Mouse (Mus musculus): ENCODE results near the gene Enoph1. TPM values are rescaled to one million over a fixed set of nuclear protein-coding genes. Genes with fewer than 3 reads are reported as not detected.

Enoph1 gene
- polyA plus RNA-seq, 1 experiment from 2014 or later = 44.6 TPM

DNA sequence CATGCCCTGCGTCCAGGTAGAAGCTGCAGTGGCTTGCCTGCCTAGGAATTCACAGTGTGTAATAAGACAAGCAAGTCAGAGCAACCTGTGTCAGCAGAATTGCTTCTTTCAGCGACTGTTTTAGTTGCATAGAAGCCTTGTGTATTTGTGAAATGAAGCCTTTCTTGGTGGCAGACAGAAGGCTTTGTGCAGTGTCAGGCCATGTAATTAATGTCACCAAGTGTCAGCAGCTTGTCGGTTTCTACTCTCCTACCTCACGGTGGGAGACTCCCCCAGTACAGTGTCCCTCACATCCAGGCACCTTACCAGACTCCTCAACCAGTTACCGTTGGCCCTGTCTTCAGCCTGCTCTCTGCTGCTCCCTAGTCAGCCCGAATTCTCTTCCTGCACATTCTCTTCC, 19.5 kb downstream of the Enoph1 start:
- Histone ChIP-seq H3K27ac (ENCODE audit: low read length) (no peak overlapping the region), H3K27me3 (ENCODE audit: control insufficient read depth, insufficient read depth, low read depth, low read length) (no peaks in the 10 kb centered on the region), H3K9ac (ENCODE audit: low read length) (no peak overlapping the region), H3K36me3 (ENCODE audit: control insufficient read depth, insufficient read depth, low read length) (peaks cover 36% of the 10 kb centered on the region), H3K9me3 (ENCODE audit: control insufficient read depth, low read length) (no peaks in the 10 kb centered on the region), H3K4me2 (ENCODE audit: low read depth, low read length) (no peak overlapping the region), H3K4me3 (ENCODE audit: low read length) (no peak overlapping the region), H3K4me1 (replicated peaks; ENCODE audit: control insufficient read depth, insufficient read depth, low read length) (peaks cover 2% of the 10 kb centered on the region; the same call in 1 of the 2 replicates)
- WGBS = 82% methylated on average over 6 of the region's 6 CpGs
- ATAC-seq (ENCODE audit: low read depth) = no peak

DNA sequence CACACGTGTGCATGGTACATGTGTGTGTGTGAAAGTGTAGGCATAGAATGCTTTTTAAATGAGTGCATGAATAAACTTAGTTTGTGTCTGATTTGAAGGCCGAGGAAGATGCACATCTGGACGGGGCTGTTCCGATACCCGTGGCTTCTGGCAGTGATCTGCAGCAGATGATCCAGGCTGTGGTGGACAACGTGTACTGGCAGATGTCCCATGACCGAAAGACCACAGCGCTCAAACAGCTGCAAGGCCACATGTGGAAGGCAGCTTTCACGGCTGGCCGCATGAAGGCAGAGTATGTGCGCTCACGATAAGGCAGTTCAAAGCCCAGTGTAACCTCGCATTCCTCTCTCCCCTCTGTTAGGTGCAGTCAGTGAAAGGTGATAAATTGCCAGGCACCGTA, 21.1 kb downstream of the Enoph1 start:
- Histone ChIP-seq H3K9ac (ENCODE audit: low read length) (no peak overlapping the region), H3K4me1 (replicated peaks; ENCODE audit: control insufficient read depth, insufficient read depth, low read length) (peaks cover 2% of the 10 kb centered on the region; the same call in 1 of the 2 replicates), H3K4me3 (ENCODE audit: low read length) (no peak overlapping the region), H3K27ac (ENCODE audit: low read length) (no peak overlapping the region), H3K4me2 (ENCODE audit: low read depth, low read length) (no peak overlapping the region), H3K36me3 (ENCODE audit: control insufficient read depth, insufficient read depth, low read length) (peaks cover 36% of the 10 kb centered on the region), H3K27me3 (ENCODE audit: control insufficient read depth, insufficient read depth, low read depth, low read length) (no peaks in the 10 kb centered on the region), H3K9me3 (ENCODE audit: control insufficient read depth, low read length) (no peaks in the 10 kb centered on the region)
- 85% methylated on average over 14 of the region's 14 CpGs for WGBS
- ATAC-seq (ENCODE audit: low read depth) = no peak

DNA sequence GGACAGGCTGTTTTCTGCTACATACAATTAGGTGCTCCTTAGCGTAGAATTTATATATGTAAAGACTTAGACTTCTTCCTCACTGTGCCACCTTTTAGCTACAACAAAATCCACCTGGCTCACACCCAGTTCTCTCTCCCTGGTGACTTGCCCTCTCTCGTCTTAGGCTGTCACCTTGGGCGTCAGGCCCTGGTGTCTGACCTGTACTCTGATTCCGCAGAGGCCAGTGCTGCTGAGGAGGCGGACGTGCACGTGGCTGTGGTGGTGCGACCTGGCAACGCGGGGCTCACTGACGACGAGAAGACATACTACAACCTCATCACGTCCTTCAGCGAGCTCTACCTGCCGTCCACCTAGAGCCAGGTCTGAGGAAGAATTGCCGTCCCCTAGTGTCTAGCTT, 27.8 kb downstream of the Enoph1 start:
- H3K4me1 ChIP-seq (replicated peaks; ENCODE audit: control insufficient read depth, insufficient read depth, low read length) = no peaks in the 10 kb centered on the region; the same call in 1 of the 2 replicates
- H3K36me3 ChIP-seq (ENCODE audit: control insufficient read depth, insufficient read depth, low read length) = peaks cover 18% of the 10 kb centered on the region
- no peak for ATAC-seq (ENCODE audit: low read depth)
- no peak overlapping the region for H3K4me2 ChIP-seq (ENCODE audit: low read depth, low read length)
- no peak overlapping the region for H3K27ac ChIP-seq (ENCODE audit: low read length)
- whole genome bisulfite sequencing = 88% methylated on average over 16 of the region's 16 CpGs
- H3K4me3 ChIP-seq (ENCODE audit: low read length) = no peak overlapping the region
- no peak overlapping the region for H3K9ac ChIP-seq (ENCODE audit: low read length)
- no peaks in the 10 kb centered on the region for H3K27me3 ChIP-seq (ENCODE audit: control insufficient read depth, insufficient read depth, low read depth, low read length)
- H3K9me3 ChIP-seq (ENCODE audit: control insufficient read depth, low read length) = no peaks in the 10 kb centered on the region

DNA sequence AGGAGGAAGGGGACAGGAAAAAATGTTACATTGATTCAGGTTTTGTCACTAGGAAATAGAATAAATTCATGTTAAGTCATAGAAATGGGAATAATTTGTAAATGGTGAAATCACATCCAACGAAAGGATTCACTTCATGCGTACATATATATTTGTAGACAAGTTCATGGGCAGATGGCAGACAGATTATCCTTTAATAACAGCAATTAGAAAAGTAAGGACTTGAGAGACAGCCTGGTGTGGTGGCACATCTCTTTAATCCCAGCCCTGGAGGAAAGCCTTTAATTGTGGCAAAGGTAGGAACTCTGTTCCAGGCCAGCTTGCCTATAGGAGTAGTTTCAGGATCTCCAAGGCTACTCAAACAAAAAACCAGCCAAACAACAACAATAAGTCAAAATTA, 29.7 kb downstream of the Enoph1 start:
- Histone ChIP-seq H3K27ac (ENCODE audit: low read length) (no peak overlapping the region), H3K27me3 (ENCODE audit: control insufficient read depth, insufficient read depth, low read depth, low read length) (no peaks in the 10 kb centered on the region), H3K4me2 (ENCODE audit: low read depth, low read length) (no peak overlapping the region), H3K4me3 (ENCODE audit: low read length) (no peak overlapping the region), H3K9me3 (ENCODE audit: control insufficient read depth, low read length) (no peaks in the 10 kb centered on the region), H3K36me3 (ENCODE audit: control insufficient read depth, insufficient read depth, low read length) (peaks cover 18% of the 10 kb centered on the region), H3K9ac (ENCODE audit: low read length) (no peak overlapping the region), H3K4me1 (replicated peaks; ENCODE audit: control insufficient read depth, insufficient read depth, low read length) (no peaks in the 10 kb centered on the region; the same call in 1 of the 2 replicates)
- WGBS = 88% methylated on average over 2 of the region's 2 CpGs
- no peak for ATAC-seq (ENCODE audit: low read depth)

DNA sequence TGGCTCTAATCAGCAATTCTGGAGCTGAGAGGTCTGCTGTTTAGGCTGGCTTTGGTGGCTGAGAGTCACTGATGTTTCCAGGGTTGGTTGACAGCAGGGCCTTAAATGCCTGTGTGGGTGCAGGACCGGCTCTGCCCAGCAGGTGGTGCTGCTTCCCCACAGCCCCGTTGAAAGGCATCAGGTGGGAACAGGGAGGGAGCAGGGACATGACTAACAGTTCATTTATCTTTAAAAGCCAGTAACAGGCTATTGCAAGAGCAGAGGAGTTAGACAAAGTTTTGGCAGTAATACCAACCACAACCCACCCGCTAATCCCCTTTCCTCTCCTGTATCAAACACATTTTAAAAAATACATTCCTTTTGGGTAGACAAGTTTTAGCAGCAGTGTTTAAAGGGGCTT, 30.5 kb downstream of the Enoph1 start:
- Histone ChIP-seq H3K4me1 (replicated peaks; ENCODE audit: control insufficient read depth, insufficient read depth, low read length) (no peaks in the 10 kb centered on the region; the same call in 1 of the 2 replicates), H3K4me3 (ENCODE audit: low read length) (no peak overlapping the region), H3K27me3 (ENCODE audit: control insufficient read depth, insufficient read depth, low read depth, low read length) (no peaks in the 10 kb centered on the region), H3K27ac (ENCODE audit: low read length) (no peak overlapping the region), H3K4me2 (ENCODE audit: low read depth, low read length) (no peak overlapping the region), H3K9ac (ENCODE audit: low read length) (no peak overlapping the region), H3K36me3 (ENCODE audit: control insufficient read depth, insufficient read depth, low read length) (peaks cover 18% of the 10 kb centered on the region), H3K9me3 (ENCODE audit: control insufficient read depth, low read length) (no peaks in the 10 kb centered on the region)
- 20% methylated on average over 3 of the region's 3 CpGs for WGBS
- ATAC-seq (ENCODE audit: low read depth) = peak; percentile 77; the same call in 1 of the 2 replicates

DNA sequence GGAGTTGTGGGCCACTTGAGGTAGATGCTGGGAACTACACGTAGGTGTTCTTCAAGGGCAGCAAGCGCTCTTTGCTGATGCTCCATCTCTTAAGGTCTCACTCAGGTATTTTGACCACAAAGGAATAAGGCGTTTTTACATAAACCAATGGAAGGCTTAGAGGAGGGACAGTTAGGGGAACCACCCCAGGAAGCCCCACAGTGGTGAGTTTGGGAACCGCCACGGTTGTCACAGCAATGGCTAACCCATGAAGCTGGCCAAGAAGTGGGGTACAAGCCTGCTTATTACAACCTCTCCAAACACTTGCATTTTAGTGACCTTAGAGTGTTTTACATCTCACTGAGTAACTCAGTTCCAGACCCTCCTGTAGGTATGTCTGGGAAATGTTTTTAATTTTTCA, 31.8 kb downstream of the Enoph1 start:
- H3K9me3 ChIP-seq (ENCODE audit: control insufficient read depth, low read length) = no peaks in the 10 kb centered on the region
- H3K9ac ChIP-seq (ENCODE audit: low read length) = no peak overlapping the region
- WGBS = 91% methylated on average over 5 of the region's 5 CpGs
- H3K4me1 ChIP-seq (replicated peaks; ENCODE audit: control insufficient read depth, insufficient read depth, low read length) = no peaks in the 10 kb centered on the region; the same call in 1 of the 2 replicates
- H3K36me3 ChIP-seq (ENCODE audit: control insufficient read depth, insufficient read depth, low read length) = peaks cover 18% of the 10 kb centered on the region
- H3K4me2 ChIP-seq (ENCODE audit: low read depth, low read length) = no peak overlapping the region
- no peak overlapping the region for H3K4me3 ChIP-seq (ENCODE audit: low read length)
- no peak for ATAC-seq (ENCODE audit: low read depth)
- H3K27ac ChIP-seq (ENCODE audit: low read length) = no peak overlapping the region
- H3K27me3 ChIP-seq (ENCODE audit: control insufficient read depth, insufficient read depth, low read depth, low read length) = no peaks in the 10 kb centered on the region

DNA sequence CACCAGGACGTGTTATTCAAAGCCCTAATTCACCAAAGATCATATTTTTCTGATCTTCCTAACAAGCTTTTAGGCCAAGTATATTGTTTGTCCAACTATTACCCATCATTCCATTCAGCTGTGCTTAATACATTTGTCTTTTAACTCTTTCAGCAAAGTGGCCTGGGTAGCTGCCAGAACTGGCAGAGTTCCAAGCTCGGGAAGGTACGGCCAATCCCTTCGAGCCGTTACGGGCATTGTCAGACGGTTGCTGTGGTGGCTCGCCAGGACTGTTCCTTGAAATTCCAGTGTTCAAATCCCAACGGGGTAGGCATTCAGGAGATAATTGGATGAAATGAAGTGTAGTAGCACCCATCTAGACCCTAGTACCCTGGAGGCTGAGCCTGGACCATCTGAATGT, 32.8 kb downstream of the Enoph1 start:
- no peak overlapping the region for H3K4me3 ChIP-seq (ENCODE audit: low read length)
- H3K9me3 ChIP-seq (ENCODE audit: control insufficient read depth, low read length) = no peaks in the 10 kb centered on the region
- 56% methylated on average over 9 of the region's 9 CpGs for WGBS
- no peak for ATAC-seq (ENCODE audit: low read depth)
- H3K4me2 ChIP-seq (ENCODE audit: low read depth, low read length) = no peak overlapping the region
- no peak overlapping the region for H3K27ac ChIP-seq (ENCODE audit: low read length)
- H3K27me3 ChIP-seq (ENCODE audit: control insufficient read depth, insufficient read depth, low read depth, low read length) = no peaks in the 10 kb centered on the region
- no peak overlapping the region for H3K9ac ChIP-seq (ENCODE audit: low read length)
- peaks cover 14% of the 10 kb centered on the region; the same call in 1 of the 2 replicates for H3K36me3 ChIP-seq (ENCODE audit: control insufficient read depth, insufficient read depth, low read length)
- peaks cover 2% of the 10 kb centered on the region for H3K4me1 ChIP-seq (replicated peaks; ENCODE audit: control insufficient read depth, insufficient read depth, low read length)

DNA sequence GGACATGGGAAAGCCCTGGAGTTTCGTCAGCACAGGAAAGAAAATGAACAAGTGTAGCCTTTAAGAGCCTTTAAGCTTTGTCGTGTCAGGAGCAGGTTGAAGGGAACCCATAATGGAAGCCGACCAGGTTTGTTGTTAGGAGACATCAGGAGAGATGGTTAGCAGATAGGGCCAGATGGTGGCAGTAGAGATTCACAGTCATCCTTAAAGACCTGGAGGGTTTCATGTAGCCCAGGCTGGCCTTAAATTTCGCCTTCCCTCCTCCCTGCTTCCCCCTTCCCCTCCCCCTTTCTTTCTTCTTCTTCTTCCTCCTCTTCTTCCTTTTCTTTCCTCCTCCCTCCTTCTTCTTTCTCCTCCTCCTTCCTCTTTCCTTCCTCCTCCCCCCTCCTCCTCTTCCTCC, 34.8 kb downstream of the Enoph1 start:
- Histone ChIP-seq H3K4me3 (ENCODE audit: low read length) (no peak overlapping the region), H3K9ac (ENCODE audit: low read length) (no peak overlapping the region), H3K9me3 (ENCODE audit: control insufficient read depth, low read length) (no peaks in the 10 kb centered on the region), H3K27ac (ENCODE audit: low read length) (no peak overlapping the region), H3K27me3 (ENCODE audit: control insufficient read depth, insufficient read depth, low read depth, low read length) (no peaks in the 10 kb centered on the region), H3K36me3 (ENCODE audit: control insufficient read depth, insufficient read depth, low read length) (peaks cover 11% of the 10 kb centered on the region; the same call in 1 of the 2 replicates), H3K4me2 (ENCODE audit: low read depth, low read length) (no peak overlapping the region), H3K4me1 (replicated peaks; ENCODE audit: control insufficient read depth, insufficient read depth, low read length) (peaks cover 9% of the 10 kb centered on the region)
- ATAC-seq (ENCODE audit: low read depth) = no peak
- 56% methylated on average over 4 of the region's 4 CpGs for WGBS

DNA sequence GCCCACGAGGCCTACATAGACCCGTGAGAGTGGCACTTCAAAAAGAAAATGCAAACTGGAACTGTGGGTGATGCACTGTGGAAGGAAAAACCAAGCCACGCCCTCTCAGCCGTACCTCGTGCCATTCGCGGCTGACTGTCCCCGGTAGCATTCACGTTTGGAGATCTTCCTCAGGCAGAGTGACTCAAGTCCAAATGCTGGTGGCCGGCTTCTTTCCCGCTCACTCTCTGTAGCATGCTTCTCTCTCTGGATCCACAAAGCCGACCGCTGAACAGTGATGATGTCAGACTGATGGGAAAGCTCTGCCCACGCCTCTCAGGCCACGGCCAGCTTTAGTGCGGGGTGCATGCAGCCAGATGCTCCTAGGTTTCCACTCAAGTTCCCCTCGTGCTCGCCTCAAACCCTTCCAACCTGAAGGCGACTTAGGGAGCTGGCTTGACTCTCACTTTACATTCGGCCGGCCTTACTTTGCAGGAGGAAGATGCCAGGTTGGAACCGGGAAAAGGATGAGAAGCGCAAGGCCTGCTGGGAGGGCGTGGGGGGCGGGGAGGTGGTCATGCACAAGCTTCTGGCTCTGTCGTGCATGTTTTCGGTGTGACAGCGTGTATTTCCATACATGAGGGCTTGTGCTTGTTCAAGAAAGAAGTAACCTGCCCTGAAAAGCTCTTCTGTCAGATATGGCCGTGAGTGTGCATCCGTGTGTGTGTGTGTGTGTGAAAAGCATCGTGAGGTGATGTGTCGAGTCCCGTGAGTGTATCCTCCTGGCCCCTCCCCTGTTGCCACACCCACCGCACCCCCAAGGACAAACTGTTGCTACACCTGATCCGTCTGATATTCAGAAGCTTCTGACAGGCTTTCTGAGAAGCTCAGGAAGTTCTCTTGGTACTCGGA, 39.5 kb downstream of the Enoph1 start:
- ATAC-seq (ENCODE audit: low read depth) = peak; percentile 59; the same call in 1 of the 2 replicates
- H3K4me1 ChIP-seq (replicated peaks; ENCODE audit: control insufficient read depth, insufficient read depth, low read length) = peaks cover 14% of the 10 kb centered on the region
- H3K4me3 ChIP-seq (ENCODE audit: low read length) = peak overlapping the region; percentile 45
- H3K27ac ChIP-seq (ENCODE audit: low read length) = no peak overlapping the region
- peak overlapping the region; percentile 62 for H3K4me2 ChIP-seq (ENCODE audit: low read depth, low read length)
- peak overlapping the region; percentile 57 for H3K9ac ChIP-seq (ENCODE audit: low read length)
- H3K36me3 ChIP-seq (ENCODE audit: control insufficient read depth, insufficient read depth, low read length) = no peaks in the 10 kb centered on the region
- H3K27me3 ChIP-seq (ENCODE audit: control insufficient read depth, insufficient read depth, low read depth, low read length) = no peaks in the 10 kb centered on the region
- H3K9me3 ChIP-seq (ENCODE audit: control insufficient read depth, low read length) = no peaks in the 10 kb centered on the region
- WGBS = 23% methylated on average over 36 of the region's 36 CpGs
